ENCODE assay signal across 18 mouse cellular contexts in the genomic region with DNA sequence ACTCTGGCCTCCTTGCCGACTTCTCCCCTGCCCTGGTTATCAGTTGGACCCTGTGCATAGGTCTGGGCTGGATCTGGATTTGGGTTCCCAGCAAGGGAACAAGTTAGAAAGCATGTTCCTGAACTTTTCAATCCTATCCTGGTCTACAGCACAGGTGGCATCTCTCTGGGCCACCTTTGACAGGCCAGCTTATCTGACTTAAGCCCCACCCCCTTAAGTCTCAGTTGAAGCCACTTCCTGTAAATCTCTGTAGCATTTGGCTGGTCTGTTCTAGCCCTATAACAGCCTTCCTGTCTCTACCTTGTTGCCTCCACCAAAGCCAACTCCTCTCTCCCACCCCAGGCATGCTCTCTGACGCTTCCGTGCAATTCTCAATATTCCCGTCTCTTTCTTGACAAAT. TPM values are rescaled to one million over a fixed set of nuclear protein-coding genes. Genes with fewer than 3 reads are reported as not detected.
DNase-seq lines count a peak whose midpoint lies in the region; ATAC-seq and TF ChIP-seq lines count a peak whose summit lies in the region.
"Had no signal": no experiment of that assay in that cellular context is flagged by ENCODE, and none has a peak within 500 bp of the region (broad histone marks: within the 10 kb centered on the region; RNA-seq: fewer than 3 reads in every experiment).

No protein-coding gene starts in this region.

- no peak for TF ChIP-seq EP300 in heart, adult 2 months (IDR thresholded peaks at IDR 0.05; ENCODE audit: insufficient read depth, low read depth, low read length)

- 52% methylated on average over 4 of the region's 4 CpGs for WGBS in heart, embryonic 13.5 days
- 58% methylated on average over 4 of the region's 4 CpGs for WGBS in heart, adult 2 months
- WGBS in neural tube, embryonic 12.5 days, result 81% methylated on average over 4 of the region's 4 CpGs
- 87% methylated on average over 4 of the region's 4 CpGs for WGBS in neural tube, embryonic 15.5 days

- H3K36me3 ChIP-seq in heart, embryonic 13.5 days, result peaks cover 2% of the 10 kb centered on the region
- H3K36me3 ChIP-seq in heart, adult 2 months (ENCODE audit: control insufficient read depth, insufficient read depth, low read length), result no peaks in the 10 kb centered on the region
- no peaks in the 10 kb centered on the region for H3K36me3 ChIP-seq in neural tube, embryonic 12.5 days
- H3K36me3 ChIP-seq in neural tube, embryonic 15.5 days, result peaks cover 9% of the 10 kb centered on the region
- H3K36me3 ChIP-seq: embryonic facial prominence, embryonic 13.5 days; intestine, embryonic 15.5 days; limb, embryonic 15.5 days; liver, embryonic 15.5 days had no signal

- no peak overlapping the region for H3K27ac ChIP-seq in heart, embryonic 13.5 days (replicated peaks)
- no peak overlapping the region for H3K27ac ChIP-seq in heart, adult 2 months
- no peak overlapping the region for H3K27ac ChIP-seq in neural tube, embryonic 12.5 days
- H3K27ac ChIP-seq in neural tube, embryonic 15.5 days (replicated peaks), result no peak overlapping the region
- H3K27ac ChIP-seq: embryonic facial prominence, embryonic 13.5 days; hindbrain, embryonic 14.5 days; intestine, embryonic 15.5 days; kidney, embryonic 15.5 days; limb, embryonic 15.5 days; liver, embryonic 15.5 days; midbrain, embryonic 13.5 days had no signal

- no peaks in the 10 kb centered on the region for H3K27me3 ChIP-seq in heart, embryonic 13.5 days (replicated peaks)
- no peaks in the 10 kb centered on the region for H3K27me3 ChIP-seq in heart, adult 2 months (ENCODE audit: control insufficient read depth, insufficient read depth, low read length)
- H3K27me3 ChIP-seq in neural tube, embryonic 12.5 days (replicated peaks), result no peaks in the 10 kb centered on the region
- H3K27me3 ChIP-seq in neural tube, embryonic 15.5 days (replicated peaks), result no peaks in the 10 kb centered on the region
- H3K27me3 ChIP-seq: embryonic facial prominence, embryonic 13.5 days; heart, embryonic 12.5 days; intestine, embryonic 15.5 days; kidney, embryonic 15.5 days; limb, embryonic 15.5 days; liver, embryonic 15.5 days had no signal

- H3K4me2 ChIP-seq in heart, embryonic 13.5 days, result no peak overlapping the region
- H3K4me2 ChIP-seq in neural tube, embryonic 12.5 days (replicated peaks), result no peak overlapping the region
- no peak overlapping the region for H3K4me2 ChIP-seq in neural tube, embryonic 15.5 days
- H3K4me2 ChIP-seq: embryonic facial prominence, embryonic 13.5 days; heart, embryonic 12.5 days; hindbrain, embryonic 14.5 days; intestine, embryonic 15.5 days; kidney, embryonic 15.5 days; limb, embryonic 15.5 days; liver, embryonic 15.5 days; midbrain, embryonic 13.5 days had no signal

- H3K9me3 ChIP-seq in heart, embryonic 13.5 days, result no peaks in the 10 kb centered on the region
- H3K9me3 ChIP-seq in neural tube, embryonic 12.5 days, result no peaks in the 10 kb centered on the region
- H3K9me3 ChIP-seq in neural tube, embryonic 15.5 days (replicated peaks), result no peaks in the 10 kb centered on the region
- H3K9me3 ChIP-seq: embryonic facial prominence, embryonic 13.5 days; heart, embryonic 12.5 days; intestine, embryonic 15.5 days; kidney, embryonic 15.5 days; limb, embryonic 15.5 days; liver, embryonic 15.5 days; midbrain, embryonic 13.5 days had no signal

- TF ChIP-seq CTCF in heart, adult 2 months (IDR thresholded peaks at IDR 0.05), result no peak

- no peak for DNase-seq in heart, adult 2 months
- DNase-seq in CD4-positive helper T cell, adult 2 months (ENCODE audit: low read depth, low spot score), result peak; percentile 43
- peak; percentile 54 for DNase-seq in induced T-regulatory cell, adult 2 months (ENCODE audit: low read depth)
- DNase-seq in kidney, postnatal 25 days, result no peak
- DNase-seq: adrenal gland, adult 2 months; spleen, adult 18-20 months; thymus, postnatal 25 days had no signal

- H3K4me3 ChIP-seq in heart, embryonic 13.5 days, result no peak overlapping the region
- no peak overlapping the region for H3K4me3 ChIP-seq in heart, adult 2 months
- no peak overlapping the region for H3K4me3 ChIP-seq in neural tube, embryonic 12.5 days
- no peak overlapping the region for H3K4me3 ChIP-seq in neural tube, embryonic 15.5 days (replicated peaks)
- H3K4me3 ChIP-seq: embryonic facial prominence, embryonic 13.5 days; heart, embryonic 12.5 days; intestine, embryonic 15.5 days; kidney, embryonic 15.5 days; limb, embryonic 15.5 days; liver, embryonic 15.5 days; midbrain, embryonic 13.5 days had no signal

- TF ChIP-seq POLR2A in heart, adult 2 months (IDR thresholded peaks at IDR 0.05; ENCODE audit: insufficient read depth, low read depth, low read length), result no peak

- H3K9ac ChIP-seq in heart, embryonic 13.5 days, result peak overlapping the region; percentile 34; the same call in 1 of the 2 replicates
- H3K9ac ChIP-seq in heart, adult 2 months (ENCODE audit: low read depth, low read length), result no peak overlapping the region
- 0 out of 2 replicates have a peak overlapping the region, but pooled peaks have one; percentile 38 for H3K9ac ChIP-seq in neural tube, embryonic 12.5 days
- no peak overlapping the region for H3K9ac ChIP-seq in neural tube, embryonic 15.5 days (replicated peaks)
- H3K9ac ChIP-seq: embryonic facial prominence, embryonic 13.5 days; heart, embryonic 12.5 days; hindbrain, embryonic 14.5 days; intestine, embryonic 15.5 days; kidney, embryonic 15.5 days; limb, embryonic 15.5 days; liver, embryonic 15.5 days; midbrain, embryonic 13.5 days had no signal

- peaks cover 16% of the 10 kb centered on the region for H3K4me1 ChIP-seq in heart, embryonic 13.5 days
- H3K4me1 ChIP-seq in heart, adult 2 months (ENCODE audit: control insufficient read depth, insufficient read depth, low read length), result peaks cover 1% of the 10 kb centered on the region; the same call in 1 of the 2 replicates
- H3K4me1 ChIP-seq in neural tube, embryonic 12.5 days, result peaks cover 11% of the 10 kb centered on the region; the same call in 1 of the 2 replicates
- H3K4me1 ChIP-seq in neural tube, embryonic 15.5 days, result peaks cover 6% of the 10 kb centered on the region
- H3K4me1 ChIP-seq: intestine, embryonic 15.5 days had no signal

- ATAC-seq in heart, embryonic 13.5 days (ENCODE audit: extremely low read depth, insufficient number of reproducible peaks, low FRiP score, low TSS enrichment), result no peak
- no peak for ATAC-seq in neural tube, embryonic 12.5 days (ENCODE audit: low FRiP score, low read depth)
- ATAC-seq in neural tube, embryonic 15.5 days (ENCODE audit: low FRiP score), result no peak
- ATAC-seq: intestine, embryonic 15.5 days; midbrain, embryonic 13.5 days had no signal

- intact Hi-C loops in heart, adult 2 months (cut with DNase I), result no loop called here

- H3K79me2 ChIP-seq in heart, adult 2 months (replicated peaks; ENCODE audit: control insufficient read depth, insufficient read depth, low read length), result no peaks in the 10 kb centered on the region; the same call in 1 of the 2 replicates

RNA-seq across cellular contexts. Expression of gene Trpv2, which starts 24.3 kb away (rescaled TPM):
- 3.4 and 4.7 TPM in 2 replicates for polyA plus RNA-seq in heart, embryonic 13.5 days (2015; fragmentation: Nextera tagmentation; extraction: Ambion mirVana)
- total RNA-seq in heart, adult 2 months (2021), result 1 to 10 TPM; 2.6 to 3.5 TPM
- polyA plus RNA-seq in heart, adult 2 months (2012; rRNA removed), result 4.6 and 5.6 TPM in 2 replicates
- 16.0 and 18.0 TPM in 2 replicates for polyA plus RNA-seq in neural tube, embryonic 12.5 days (2016; fragmentation: Nextera tagmentation; extraction: Ambion mirVana)
- polyA plus RNA-seq in neural tube, embryonic 15.5 days (2015; fragmentation: Nextera tagmentation; extraction: Ambion mirVana), result 32.3 and 32.9 TPM in 2 replicates

RNA-seq across cellular contexts. Expression of gene Ubb, which starts 47.6 kb away (rescaled TPM):
- 2,701 and 2,883 TPM in 2 replicates for polyA plus RNA-seq in heart, embryonic 13.5 days (2015; fragmentation: Nextera tagmentation; extraction: Ambion mirVana)
- total RNA-seq in heart, adult 2 months (2021), result 100 to 1,000 TPM; 626 to 699 TPM
- polyA plus RNA-seq in heart, adult 2 months (2012; rRNA removed), result 1,026 and 1,119 TPM in 2 replicates
- polyA plus RNA-seq in neural tube, embryonic 12.5 days (2016; fragmentation: Nextera tagmentation; extraction: Ambion mirVana), result 3,967 and 4,014 TPM in 2 replicates
- polyA plus RNA-seq in neural tube, embryonic 15.5 days (2015; fragmentation: Nextera tagmentation; extraction: Ambion mirVana), result 4,120 and 4,434 TPM in 2 replicates

RNA-seq across cellular contexts. Expression of gene Lrrc75a, which starts 49.8 kb away (rescaled TPM):
- 14.3 and 17.0 TPM in 2 replicates for polyA plus RNA-seq in heart, embryonic 13.5 days (2015; fragmentation: Nextera tagmentation; extraction: Ambion mirVana)
- 1 to 10 TPM; 3.3 to 4.2 TPM for total RNA-seq in heart, adult 2 months (2021)
- 6.2 and 9.6 TPM in 2 replicates for polyA plus RNA-seq in heart, adult 2 months (2012; rRNA removed)
- 14.2 and 15.9 TPM in 2 replicates for polyA plus RNA-seq in neural tube, embryonic 12.5 days (2016; fragmentation: Nextera tagmentation; extraction: Ambion mirVana)
- polyA plus RNA-seq in neural tube, embryonic 15.5 days (2015; fragmentation: Nextera tagmentation; extraction: Ambion mirVana), result 8.2 and 8.5 TPM in 2 replicates

RNA-seq across cellular contexts. Expression of gene Mmgt2, which starts 49.9 kb away (rescaled TPM):
- polyA plus RNA-seq in heart, embryonic 13.5 days (2015; fragmentation: Nextera tagmentation; extraction: Ambion mirVana), result 42.8 and 53.9 TPM in 2 replicates
- total RNA-seq in heart, adult 2 months (2021), result 1 to 10 TPM; 5.8 to 8.6 TPM
- polyA plus RNA-seq in heart, adult 2 months (2012; rRNA removed), result 8.7 and 8.9 TPM in 2 replicates
- 30.8 and 34.7 TPM in 2 replicates for polyA plus RNA-seq in neural tube, embryonic 12.5 days (2016; fragmentation: Nextera tagmentation; extraction: Ambion mirVana)
- 23.2 and 30.8 TPM in 2 replicates for polyA plus RNA-seq in neural tube, embryonic 15.5 days (2015; fragmentation: Nextera tagmentation; extraction: Ambion mirVana)

RNA-seq across cellular contexts. Expression of gene Cenpv, which starts 59.5 kb away (rescaled TPM):
- 16.4 and 16.7 TPM in 2 replicates for polyA plus RNA-seq in heart, embryonic 13.5 days (2015; fragmentation: Nextera tagmentation; extraction: Ambion mirVana)
- 10 to 100 TPM; 25.0 to 25.8 TPM for total RNA-seq in heart, adult 2 months (2021)
- polyA plus RNA-seq in heart, adult 2 months (2012; rRNA removed), result 30.8 and 54.7 TPM in 2 replicates
- polyA plus RNA-seq in neural tube, embryonic 12.5 days (2016; fragmentation: Nextera tagmentation; extraction: Ambion mirVana), result 68.5 and 73.7 TPM in 2 replicates
- 40.1 and 51.3 TPM in 2 replicates for polyA plus RNA-seq in neural tube, embryonic 15.5 days (2015; fragmentation: Nextera tagmentation; extraction: Ambion mirVana)

Comparison
In these comparisons a context has a peak if more than half of its experiments do, and no peak if none do; other contexts are left out.
1. H3K9ac ChIP-seq: peak in heart, embryonic 13.5 days (single experiment) and neural tube, embryonic 12.5 days (single experiment); none in heart, adult 2 months (single experiment) and neural tube, embryonic 15.5 days (single experiment).
2. DNase-seq: peak in CD4-positive helper T cell, adult 2 months (single experiment) and induced T-regulatory cell, adult 2 months (single experiment); none in heart, adult 2 months (0 of 2) and kidney, postnatal 25 days (0 of 2).